Mouse (Mus musculus) adrenal gland, postnatal 36 days (tissue): Measurements from ENCODE around the gene Hpf1. TPM values are rescaled to one million over a fixed set of nuclear protein-coding genes. Genes with fewer than 3 reads are reported as not detected.

Experiments used
- DNase-seq, 2 experiments: peaks; one replicate each; pipeline ENCODE4 v3.0.0; 2021; ENCODE audit warnings: mixed read lengths in 1 of 2
- long read RNA-seq, 2 experiments: library from polyadenylated mRNA; stranded (forward); transcript quantifications; one replicate each; pipeline ENCODE4 v2.0.0; 2021; ENCODE audit warnings: borderline sequencing depth in 2 of 2
- total RNA-seq, 2 experiments: library from RNA; stranded (reverse); gene quantifications; 2 replicates each; pipeline ENCODE4 v1.2.3; 2021

The Hpf1 gene
- total RNA-seq, result 10 to 100 TPM; 19.7 to 29.9 TPM
- long read RNA-seq, experiment 1, transcript Hpf1-201 (8 exons, 1,191 nt), result major isoform, 34 of 45 reads
- long read RNA-seq, experiment 1, partial matches to known transcripts, result 1 of 45 reads
- long read RNA-seq, experiment 1, other reads (novel, unspliced or antisense), result 7 of 45 reads
- long read RNA-seq, experiment 2, transcript Hpf1-201 (8 exons, 1,191 nt), result major isoform, 13 of 13 reads
- long read RNA-seq, experiment 2, partial matches to known transcripts, result 0 of 13 reads
- long read RNA-seq, experiment 2, other reads (novel, unspliced or antisense), result 0 of 13 reads

DNA sequence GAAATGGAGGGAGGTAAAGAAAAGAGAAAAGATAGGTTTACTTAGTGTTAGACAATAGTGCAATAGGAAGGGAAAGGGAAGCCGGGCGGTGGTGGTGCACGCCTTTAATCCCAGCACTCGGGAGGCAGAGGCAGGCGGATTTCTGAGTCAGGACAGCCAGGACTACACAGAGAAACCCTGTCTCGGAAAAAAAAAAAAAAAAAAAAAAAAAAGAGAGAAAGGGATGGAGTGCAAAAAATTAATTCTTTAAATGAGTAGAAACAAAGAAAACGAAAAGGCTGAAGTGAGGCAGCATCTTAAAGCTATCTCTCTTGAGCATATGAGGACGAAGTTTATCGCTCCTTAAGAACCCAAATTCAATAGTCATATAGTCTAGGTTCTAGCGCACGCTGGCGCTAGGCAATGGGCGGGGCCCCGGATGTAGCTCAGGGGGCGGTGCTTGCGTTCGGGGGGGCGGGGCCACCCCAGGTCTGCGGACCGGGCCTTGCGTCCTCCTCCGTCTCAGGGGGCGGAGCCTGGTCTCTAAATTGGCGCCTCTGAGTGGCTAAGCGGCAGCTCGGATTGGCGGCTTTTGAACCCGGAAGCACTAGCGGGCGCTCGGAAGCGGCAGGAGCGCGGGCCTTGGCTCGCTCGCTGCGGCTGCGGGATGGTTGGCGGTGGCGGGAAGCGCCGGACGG, at the start of gene Hpf1:
Hpf1 (plus strand) TSS at position 576 of the 677 bp plus-strand sequence.
- peak; percentile 97 to 98 for DNase-seq

- DNase-seq, result no peak
These were observed 47.8 kb upstream of the Hpf1 start for GRCm38 (mm10) chr8:60842388-60842787.

DNA sequence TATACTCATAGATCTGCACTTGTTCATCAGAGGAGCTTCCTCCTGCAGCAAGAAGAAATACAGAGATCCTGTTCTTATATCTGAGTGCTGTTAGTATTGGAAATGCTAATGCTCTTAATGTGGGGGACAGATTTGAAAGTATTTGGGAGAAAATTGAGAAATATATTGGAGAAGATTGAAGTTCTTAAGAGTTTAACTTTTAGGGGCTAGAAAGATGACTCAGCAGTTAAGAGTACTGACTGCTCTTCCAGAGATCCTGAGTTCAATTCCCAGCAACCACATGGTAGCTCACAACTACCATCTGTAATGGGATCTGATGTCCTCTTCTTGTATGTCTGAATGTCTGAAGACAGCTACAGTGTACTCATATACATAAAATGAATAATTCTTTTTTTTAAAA, 32.7 kb upstream of the Hpf1 start:
- DNase-seq, result no peak

DNA sequence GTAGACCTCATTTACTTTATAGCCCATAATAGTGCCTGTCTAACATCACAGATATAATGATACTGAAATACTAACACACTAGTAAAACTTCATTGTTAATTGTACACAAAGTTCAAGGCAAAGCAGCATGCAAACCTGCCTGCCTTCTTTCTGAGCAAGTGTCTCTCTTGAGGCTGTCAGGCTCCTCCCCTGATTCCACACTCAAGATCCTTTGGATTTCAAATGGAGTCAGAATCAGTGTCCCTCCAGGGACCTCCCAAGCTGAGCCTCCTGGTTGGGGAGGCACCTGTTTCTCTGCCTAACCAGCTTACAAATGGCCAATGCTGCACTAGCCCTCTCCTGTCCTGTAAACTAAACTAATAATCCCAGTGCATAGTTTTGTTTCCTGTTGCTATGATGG, 32.1 kb upstream of the Hpf1 start:
- DNase-seq, result no peak

DNA sequence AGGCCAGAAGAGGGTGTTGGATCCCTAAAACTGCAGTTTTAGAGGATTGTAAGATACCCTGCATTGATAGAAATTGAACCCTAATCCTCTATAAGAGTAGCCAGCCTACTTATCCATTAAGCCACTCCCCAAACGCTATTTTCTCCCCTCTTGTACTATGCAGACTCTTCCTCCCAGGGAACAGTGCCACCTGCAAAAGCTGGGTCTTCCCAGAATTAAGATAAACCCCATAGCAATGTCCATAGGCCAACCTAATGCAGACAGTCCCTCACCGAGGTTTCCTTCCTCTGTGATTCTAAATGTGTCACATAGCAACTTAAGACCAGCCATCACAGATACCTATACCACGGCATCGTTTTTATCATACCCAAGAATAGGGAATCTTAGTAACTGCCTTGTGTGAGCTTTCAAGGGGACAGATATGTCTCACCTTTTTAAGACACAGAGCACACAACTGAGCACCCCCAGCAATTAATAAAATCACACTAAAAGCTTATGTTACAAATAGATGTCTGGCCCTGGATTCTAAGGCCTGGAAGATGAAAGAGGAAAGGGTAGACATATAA, 31.2 kb upstream of the Hpf1 start:
- no peak for DNase-seq

- DNase-seq, result peak; percentile 55 to 58
These were observed 30.6 kb upstream of the Hpf1 start for GRCm38 (mm10) chr8:60859605-60860004.

GRCm38 (mm10) chr8:60860749-60861148, 29.5 kb upstream of the Hpf1 start:
- no peak for DNase-seq

DNA sequence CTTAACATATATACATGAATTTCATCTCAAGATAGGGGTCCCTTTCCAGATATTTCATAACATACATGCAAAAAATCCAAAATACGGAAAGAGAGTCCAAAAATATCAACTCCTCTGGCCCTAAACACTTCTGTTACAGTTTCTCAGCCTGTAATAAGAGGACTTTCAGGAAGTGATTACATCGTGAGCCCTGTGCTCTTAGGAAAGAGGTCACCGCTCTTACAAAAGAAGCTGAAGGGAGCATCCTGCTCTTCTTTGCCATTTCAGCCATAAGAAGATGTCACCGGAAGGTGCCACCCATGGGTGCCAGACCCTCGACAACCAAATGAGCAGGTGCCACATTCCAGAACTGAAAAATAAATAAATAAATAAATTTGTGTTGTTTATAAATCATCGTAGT, 28.4 kb upstream of the Hpf1 start:
- DNase-seq, result no peak

DNA sequence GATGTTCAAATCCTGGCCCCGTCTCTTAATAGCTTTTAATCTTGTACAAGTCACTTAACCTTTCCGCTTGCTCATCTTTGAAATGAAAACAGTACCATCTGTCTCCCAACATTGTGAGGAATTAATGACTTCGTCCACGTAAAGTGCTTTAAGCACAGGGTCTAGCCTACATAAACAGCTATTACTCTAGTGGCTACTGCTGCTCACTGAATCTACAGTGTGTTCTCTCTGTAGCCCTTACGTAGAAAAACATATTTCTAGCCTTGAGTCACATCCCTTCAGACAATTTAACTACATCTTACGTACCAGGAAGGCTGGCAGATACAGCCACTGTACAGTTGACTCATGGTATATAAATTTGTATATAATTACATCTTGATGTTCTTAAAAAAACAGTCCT, 25.3 kb upstream of the Hpf1 start:
- DNase-seq, result no peak

GRCm38 (mm10) chr8:60865504-60866114, 24.6 kb upstream of the Hpf1 start:
- peak; percentile 60 to 69 for DNase-seq

GRCm38 (mm10) chr8:60867468-60868115, 22.6 kb upstream of the Hpf1 start:
- no peak for DNase-seq

DNA sequence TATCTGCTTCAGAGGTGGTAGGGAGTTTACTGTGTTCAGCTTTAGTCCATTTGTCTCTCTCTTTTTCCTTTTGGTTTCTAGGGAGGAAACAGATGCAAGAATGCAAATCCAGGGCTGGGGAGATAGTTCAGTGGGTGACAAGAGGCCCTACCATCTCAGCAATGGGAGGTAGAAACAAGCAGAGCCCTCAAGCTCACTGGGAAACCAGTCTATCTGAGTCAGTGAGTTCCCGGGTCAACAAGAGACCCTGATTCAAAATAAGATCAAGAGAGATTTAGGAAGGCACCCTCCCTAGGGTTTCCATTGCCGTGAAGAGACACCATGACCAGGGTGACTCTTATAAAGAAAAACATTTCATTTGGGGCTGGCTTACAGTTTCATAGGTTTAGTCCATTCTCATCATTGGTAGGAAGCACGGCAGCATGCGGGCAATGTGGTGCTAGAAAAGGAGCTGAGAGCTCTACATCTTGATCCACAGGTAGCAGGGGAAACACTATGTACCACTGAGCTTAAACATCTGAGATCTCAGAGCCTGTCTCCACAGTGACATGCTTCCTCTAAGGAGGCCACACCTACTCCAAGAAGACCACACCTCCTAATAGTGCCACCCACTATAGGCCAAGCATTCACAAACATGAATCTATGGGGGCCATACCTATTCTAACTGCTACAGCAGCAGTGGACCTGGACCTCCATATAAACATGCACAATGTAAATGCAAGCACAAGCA, 21.8 kb upstream of the Hpf1 start:
- no peak for DNase-seq

DNA sequence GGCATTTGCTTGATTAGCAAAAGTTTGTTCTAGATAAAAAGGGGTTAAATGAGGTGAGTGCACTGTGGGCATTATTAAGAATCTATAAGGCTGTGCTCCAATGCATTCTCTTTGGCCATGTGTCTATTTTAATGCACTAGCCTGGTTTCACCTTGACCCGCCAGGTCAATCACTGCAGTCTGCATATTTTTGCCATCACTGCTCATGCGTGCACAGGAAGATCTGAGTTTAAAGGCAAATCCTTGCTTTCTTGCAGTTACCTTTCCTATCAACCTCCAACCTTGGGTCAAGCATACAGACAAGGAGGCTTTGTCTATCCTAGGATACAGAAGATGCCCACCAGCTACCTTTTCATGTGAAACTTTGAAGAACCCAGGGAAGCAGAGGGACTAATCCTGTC, 20.5 kb upstream of the Hpf1 start:
- DNase-seq, result no peak

GRCm38 (mm10) chr8:60870231-60871193, 19.7 kb upstream of the Hpf1 start:
- DNase-seq, result no peak

DNA sequence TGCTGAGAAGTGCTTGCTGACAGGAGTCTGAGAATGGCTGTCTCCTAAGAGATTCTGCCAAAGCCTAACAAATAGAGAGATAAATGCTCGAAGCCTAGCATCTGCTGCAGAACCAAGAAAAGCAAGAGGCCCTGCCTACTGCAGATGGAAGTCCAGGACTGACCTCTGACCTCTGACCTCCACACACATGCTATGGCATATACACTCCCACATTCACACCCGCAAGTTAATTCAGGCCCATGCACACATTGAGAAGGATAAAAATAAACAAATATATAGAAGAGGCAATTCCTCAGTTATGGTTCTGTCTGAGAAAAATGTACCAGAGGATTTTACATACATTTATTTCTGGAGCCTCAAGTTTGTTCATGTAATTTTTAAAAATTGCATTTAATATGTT, 11.6 kb upstream of the Hpf1 start:
- no peak for DNase-seq

DNA sequence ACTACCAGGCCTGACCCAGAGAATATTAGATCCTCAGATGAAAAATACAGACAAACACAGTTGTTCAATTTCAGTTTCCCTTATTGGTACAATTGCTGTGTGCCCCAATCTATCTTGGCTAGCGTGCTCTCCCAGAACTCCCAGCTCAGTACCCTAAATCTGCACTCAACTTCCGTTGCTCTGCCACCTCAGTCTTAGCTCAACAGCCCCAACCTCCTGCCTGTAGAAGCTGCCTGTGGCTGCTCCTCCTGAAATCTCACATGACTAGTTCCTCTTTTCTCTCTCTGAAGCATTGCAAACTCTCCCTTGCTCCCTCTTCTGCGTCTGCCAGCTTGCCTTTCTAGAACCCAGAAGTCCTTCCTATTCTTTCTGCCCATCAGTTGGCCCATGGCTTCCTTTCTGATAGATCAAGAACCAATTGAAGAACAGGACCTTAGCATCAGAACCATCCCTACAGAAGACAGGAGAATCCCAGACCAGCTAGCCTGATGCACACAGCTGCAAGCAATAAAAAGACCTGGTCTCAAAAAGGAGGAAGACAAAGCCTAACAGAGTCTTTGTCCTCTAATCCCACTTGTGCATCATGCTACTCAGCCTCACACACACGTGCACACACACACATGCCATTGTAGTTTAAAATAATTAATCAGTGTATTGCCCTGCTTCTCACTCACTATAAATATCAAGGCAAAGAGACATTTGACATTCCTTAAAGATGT, 6.6 kb upstream of the Hpf1 start:
- DNase-seq, result no peak

DNA sequence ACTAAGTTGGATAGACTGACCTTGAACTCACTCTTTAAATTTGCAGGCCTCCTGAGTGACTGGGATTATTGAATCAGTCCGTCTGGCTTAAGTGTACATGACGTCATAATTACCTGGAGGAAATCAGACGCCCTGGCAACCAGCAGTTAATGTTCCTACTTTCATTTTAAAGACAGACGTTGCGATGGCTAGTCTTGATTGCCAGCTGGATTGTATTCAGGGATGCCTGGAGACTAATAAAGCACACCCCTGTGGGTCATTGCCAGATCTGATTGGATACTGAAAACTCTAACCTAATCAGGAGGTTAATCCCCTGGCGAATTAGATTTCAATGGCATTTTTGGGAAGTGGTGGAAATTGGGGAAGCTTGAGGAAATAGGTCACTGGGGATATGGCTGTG, 3.5 kb upstream of the Hpf1 start:
- no peak for DNase-seq

DNA sequence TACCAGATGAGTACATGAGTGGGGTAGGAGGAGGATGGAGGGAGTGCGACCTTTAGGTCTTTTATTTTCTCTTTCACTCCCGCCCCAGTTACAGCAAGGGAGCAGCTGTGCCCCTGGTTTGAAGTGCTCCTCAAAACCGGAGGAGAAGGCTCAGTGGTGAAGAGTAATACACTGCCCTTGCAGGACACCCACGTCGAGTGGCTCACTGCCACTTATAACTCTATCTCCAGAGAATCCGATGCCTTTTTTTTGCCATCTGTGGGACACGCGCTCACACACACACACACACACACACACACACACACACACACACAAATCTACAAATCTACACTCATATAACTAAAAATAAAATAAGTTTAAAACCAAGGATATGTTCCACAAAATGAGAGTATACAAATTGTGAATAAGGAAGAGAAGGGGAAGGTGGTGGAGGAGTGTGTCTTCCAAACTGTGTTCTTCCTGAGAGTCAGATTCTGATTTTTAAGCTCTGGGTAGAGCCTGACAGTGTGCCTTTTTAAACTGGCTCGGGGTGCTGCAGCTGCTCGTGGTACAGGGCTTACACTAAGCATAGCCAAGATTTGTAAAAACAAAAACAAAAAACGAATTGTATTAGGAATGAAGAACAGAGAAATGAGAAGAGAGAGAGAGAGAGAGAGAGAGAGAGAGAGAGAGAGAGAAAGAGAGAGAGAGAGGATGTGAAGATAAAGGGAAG, 931 bp upstream of the Hpf1 start:
- no peak for DNase-seq

GRCm38 (mm10) chr8:60890520-60890874, 279 bp downstream of the Hpf1 start:
- DNase-seq, result no peak
